Mouse (Mus musculus) gastrocnemius, postnatal 25 days (tissue): ENCODE measurements at regions not wholly inside any gene's neighbourhood (a gene's known extent, or its start where the extent isn't known, plus 50 kb on each side); places are given as distances from the start of the nearest gene placed in this dataset.

Experiments
- DNase-seq: peaks from one replicate; pipeline ENCODE4 v3.0.0; 2022

- peak; percentile 54 for DNase-seq
These were observed 54.2 kb upstream of the Bhlhe40 start for GRCm38 (mm10) chr6:108606231-108606630.

GRCm38 (mm10) chr6:108608308-108608707 is 52.1 kb upstream of the Bhlhe40 start:
- no peak for DNase-seq
